In the genomic region with DNA sequence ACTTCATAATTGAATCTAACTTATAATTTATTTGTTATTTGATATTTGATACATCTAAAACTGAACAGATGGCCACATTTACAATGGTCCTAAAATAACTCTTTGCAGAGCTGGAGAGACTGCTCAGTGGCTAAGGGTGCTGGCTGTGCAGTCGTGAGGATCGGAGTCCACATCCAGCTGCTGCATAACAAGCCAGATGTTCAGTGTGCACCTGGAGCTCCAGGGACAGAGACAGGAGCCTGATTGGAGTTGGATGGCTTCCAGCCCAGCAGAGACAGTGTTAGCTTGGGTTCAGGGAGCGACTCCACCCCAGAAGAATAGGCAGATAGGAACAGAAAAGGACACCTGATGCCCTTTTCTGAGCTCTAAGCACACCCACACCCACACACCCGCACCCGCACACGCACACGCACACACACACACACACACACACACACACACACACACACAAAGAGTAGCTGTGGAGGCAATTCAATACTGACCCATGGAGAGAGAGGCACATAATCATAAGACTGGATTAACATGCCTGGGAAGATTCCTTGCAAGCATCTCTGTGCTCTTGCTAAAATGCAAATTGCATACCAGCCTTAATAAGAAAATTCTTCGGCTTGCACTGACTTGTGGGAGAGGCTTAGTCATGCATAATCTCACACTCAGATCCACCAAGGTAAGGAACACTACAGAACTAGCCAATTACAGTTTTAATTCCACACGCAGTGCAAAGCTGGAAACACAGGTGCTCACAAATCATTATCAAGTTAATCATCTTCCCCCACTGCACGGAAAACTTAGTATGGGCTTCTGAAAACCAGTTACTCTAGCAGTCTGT, we compare ENCODE assay signal across 8 mouse cellular contexts. TPM values are rescaled to one million over a fixed set of nuclear protein-coding genes. Genes with fewer than 3 reads are reported as not detected.
A peak's percentile ranks its signal among the peaks of the same experiment; 100 is the strongest.
DNase-seq lines count a peak whose midpoint lies in the region; ATAC-seq and TF ChIP-seq lines count a peak whose summit lies in the region.

No protein-coding gene starts in this region.

- H3K4me2 ChIP-seq in embryonic facial prominence, embryonic 14.5 days (ENCODE audit: low read depth, low read length) = no peak overlapping the region
- H3K4me2 ChIP-seq in midbrain, embryonic 15.5 days = no peak overlapping the region

- WGBS in embryonic facial prominence, embryonic 14.5 days = 58% methylated on average over 10 of the region's 10 CpGs
- 67% methylated on average over 10 of the region's 10 CpGs for WGBS in midbrain, embryonic 15.5 days
- 69% methylated on average over 10 of the region's 10 CpGs for WGBS in lung, adult 2 months

- H3K36me3 ChIP-seq in embryonic facial prominence, embryonic 14.5 days (ENCODE audit: control insufficient read depth, insufficient read depth, low read length) = no peaks in the 10 kb centered on the region
- H3K36me3 ChIP-seq in midbrain, embryonic 15.5 days (replicated peaks) = no peaks in the 10 kb centered on the region

- DNase-seq in layer of hippocampus, adult 2 months (ENCODE audit: low spot score in 2 of 2) = no peak
- DNase-seq in layer of hippocampus, postnatal 10 days (ENCODE audit: low spot score in 2 of 2) = no peak
- peak; percentile 78 for DNase-seq in embryonic facial prominence, embryonic 14.5 days (ENCODE audit: low spot score)
- DNase-seq in kidney, postnatal 10 days = peak; percentile 32
- no peak for DNase-seq in thymus, postnatal 0 days (ENCODE audit: low spot score)
- DNase-seq in lung, adult 2 months = no peak
- DNase-seq in spleen, postnatal 10 days (ENCODE audit: low spot score in 2 of 2) = no peak

- no peaks in the 10 kb centered on the region for H3K9me3 ChIP-seq in embryonic facial prominence, embryonic 14.5 days (ENCODE audit: control insufficient read depth, low read length)
- no peaks in the 10 kb centered on the region for H3K9me3 ChIP-seq in midbrain, embryonic 15.5 days

- no peak overlapping the region for H3K4me3 ChIP-seq in layer of hippocampus, adult 2 months
- H3K4me3 ChIP-seq in embryonic facial prominence, embryonic 14.5 days (ENCODE audit: low read depth, low read length) = no peak overlapping the region
- no peak overlapping the region for H3K4me3 ChIP-seq in midbrain, embryonic 15.5 days
- no peak overlapping the region for H3K4me3 ChIP-seq in lung, adult 2 months (replicated peaks; ENCODE audit: extremely low read depth, low read depth, low read length)

- ATAC-seq in embryonic facial prominence, embryonic 14.5 days (ENCODE audit: low read depth) = peak; percentile 88
- ATAC-seq in midbrain, embryonic 15.5 days (replicated peaks) = peak; percentile 37; the same call in 1 of the 2 replicates

- H3K4me1 ChIP-seq in embryonic facial prominence, embryonic 14.5 days (ENCODE audit: control insufficient read depth, insufficient read depth, low read length) = peaks cover 6% of the 10 kb centered on the region; the same call in 1 of the 2 replicates
- H3K4me1 ChIP-seq in midbrain, embryonic 15.5 days = no peaks in the 10 kb centered on the region
- H3K4me1 ChIP-seq in lung, adult 2 months (ENCODE audit: control insufficient read depth, insufficient read depth, low read length) = no peaks in the 10 kb centered on the region

- no peak overlapping the region for H3K9ac ChIP-seq in embryonic facial prominence, embryonic 14.5 days (ENCODE audit: low read depth, low read length)
- no peak overlapping the region for H3K9ac ChIP-seq in midbrain, embryonic 15.5 days

- no peak for TF ChIP-seq CTCF in layer of hippocampus, adult 2 months (conservative IDR thresholded peaks at IDR 0.05)
- TF ChIP-seq CTCF in lung, adult 2 months (IDR thresholded peaks at IDR 0.05; ENCODE audit: insufficient read depth, low read length) = no peak

- no peaks in the 10 kb centered on the region for H3K27me3 ChIP-seq in embryonic facial prominence, embryonic 14.5 days (replicated peaks; ENCODE audit: control insufficient read depth, insufficient read depth, low read length)
- H3K27me3 ChIP-seq in midbrain, embryonic 15.5 days (replicated peaks) = no peaks in the 10 kb centered on the region

- TF ChIP-seq POLR2A in lung, adult 2 months (IDR thresholded peaks at IDR 0.05; ENCODE audit: borderline replicate concordance, extremely low read depth, low read depth, low read length) = no peak

- H3K27ac ChIP-seq in layer of hippocampus, adult 2 months = peak overlapping the region; percentile 89
- H3K27ac ChIP-seq in embryonic facial prominence, embryonic 14.5 days (replicated peaks; ENCODE audit: low read depth, low read length) = peak overlapping the region; percentile 40
- no peak overlapping the region; the same call in 1 of the 2 replicates for H3K27ac ChIP-seq in midbrain, embryonic 15.5 days

RNA-seq across cellular contexts. Expression of a gene that starts 47.1 kb away (rescaled TPM):
- 100 to 1,000 TPM; 352 to 359 TPM for total RNA-seq in layer of hippocampus, adult 2 months (2021)
- 100 to 1,000 TPM; 307 to 309 TPM for total RNA-seq in layer of hippocampus, postnatal 10 days (2021)
- 243 and 255 TPM in 2 replicates for polyA plus RNA-seq in embryonic facial prominence, embryonic 14.5 days (2014; fragmentation: Nextera tagmentation; extraction: Ambion mirVana)
- polyA plus RNA-seq in midbrain, embryonic 15.5 days (2015; fragmentation: Nextera tagmentation; extraction: Ambion mirVana) = 224 and 228 TPM in 2 replicates
- 462 and 483 TPM in 2 replicates for polyA plus RNA-seq in thymus, postnatal 0 days (2015; fragmentation: Nextera tagmentation; extraction: Ambion mirVana)
- polyA plus RNA-seq in lung, adult 2 months (2012; rRNA removed) = 36.6 and 64.6 TPM in 2 replicates

Comparison
In these comparisons a context has a peak if more than half of its experiments do, and no peak if none do; other contexts are left out.
1. DNase-seq: peak in embryonic facial prominence, embryonic 14.5 days (single experiment) and kidney, postnatal 10 days (single experiment); none in layer of hippocampus, adult 2 months (0 of 2), layer of hippocampus, postnatal 10 days (0 of 2), thymus, postnatal 0 days (single experiment), lung, adult 2 months (single experiment) and spleen, postnatal 10 days (0 of 2).